Mouse (Mus musculus) limb, embryonic 11.5 days (tissue): ENCODE results near the gene Trpc7. TPM values are rescaled to one million over a fixed set of nuclear protein-coding genes. Genes with fewer than 3 reads are reported as not detected.

ENCODE experiments used
- ATAC-seq: fragments of 200-750 bp; cut with Nextera tagmentation; 2 replicates; pipeline ENCODE4 v1.8.0; 2017; ENCODE audit warnings: low read depth; ENCODE audit not compliant: insufficient number of reproducible peaks, low FRiP score, low TSS enrichment
- DNase-seq: peaks from one replicate; pipeline ENCODE4 v3.0.0-alpha.2; 2015; ENCODE audit warnings: low spot score
- H3K27ac ChIP-seq: fragments of 300-500 bp; sonication (generic); replicated peaks from 2 replicates; pipeline ENCODE4 v1.5.1; 2014; ENCODE audit warnings: low read depth, mild to moderate bottlenecking, low read length
- H3K27me3 ChIP-seq: fragments of 300-500 bp; sonication (generic); 2 replicates; pipeline ENCODE4 v1.6.1; 2014; ENCODE audit warnings: mild to moderate bottlenecking, low read length, mixed read lengths; ENCODE audit not compliant: control insufficient read depth, insufficient read depth
- H3K36me3 ChIP-seq: fragments of 300-500 bp; sonication (generic); 2 replicates; pipeline ENCODE4 v1.6.1; 2014; ENCODE audit warnings: mild to moderate bottlenecking, low read length, moderate library complexity, mixed read lengths; ENCODE audit not compliant: control insufficient read depth, insufficient read depth
- H3K4me1 ChIP-seq: fragments of 300-500 bp; sonication (generic); 2 replicates; pipeline ENCODE4 v1.6.1; 2014; ENCODE audit warnings: low read length, mixed read lengths; ENCODE audit not compliant: control insufficient read depth, insufficient read depth
- H3K4me2 ChIP-seq: fragments of 300-500 bp; sonication (generic); 2 replicates; pipeline ENCODE4 v1.6.1; 2014; ENCODE audit warnings: low read depth, mild to moderate bottlenecking, moderate library complexity; ENCODE audit not compliant: severe bottlenecking
- H3K4me3 ChIP-seq: fragments of 300-500 bp; sonication (generic); 2 replicates; pipeline ENCODE4 v1.5.1; 2014; ENCODE audit warnings: low read depth, low read length
- H3K9ac ChIP-seq: fragments of 300-500 bp; sonication (generic); 2 replicates; pipeline ENCODE4 v1.6.1; 2014; ENCODE audit warnings: mild to moderate bottlenecking, low read length
- H3K9me3 ChIP-seq: fragments of 300-500 bp; sonication (generic); 2 replicates; pipeline ENCODE4 v1.6.1; 2016; ENCODE audit warnings: low read length; ENCODE audit not compliant: control insufficient read depth
- WGBS: fragments of 180-500 bp; shearing (Covaris S2); extraction: QIAGEN DNeasy Blood & Tissue Kit; methylation state at CpG from one replicate; pipeline ENCODE4 v1.1.7; 2014; 5-methylcytosine and 5-hydroxymethylcytosine counted together
- polyA plus RNA-seq: library from polyadenylated mRNA; unstranded; fragments of >200 nt; fragmentation: Nextera tagmentation; extraction: Ambion mirVana; gene quantifications from 2 replicates; pipeline ENCODE4 v1.2.1, GENCODE M21; 2014

Gene Trpc7
- polyA plus RNA-seq, 1 experiment from 2014 or later = 0.04 TPM

GRCm38 (mm10) chr13:56894543-56894942 is 1.2 kb downstream of the Trpc7 start:
- H3K4me1 ChIP-seq = no peaks in the 10 kb centered on the region
- no peak overlapping the region for H3K9ac ChIP-seq
- H3K36me3 ChIP-seq = no peaks in the 10 kb centered on the region
- DNase-seq (no peak), ATAC-seq (no peak)
- no peak overlapping the region for H3K27ac ChIP-seq
- no peak overlapping the region for H3K4me2 ChIP-seq
- H3K27me3 ChIP-seq = no peaks in the 10 kb centered on the region
- 90% methylated on average over 5 of the region's 5 CpGs for WGBS
- no peak overlapping the region for H3K4me3 ChIP-seq
- H3K9me3 ChIP-seq = no peaks in the 10 kb centered on the region

- no peaks in the 10 kb centered on the region for H3K4me1 ChIP-seq
- H3K9ac ChIP-seq = no peak overlapping the region
- no peak overlapping the region for H3K27ac ChIP-seq
- H3K27me3 ChIP-seq = no peaks in the 10 kb centered on the region
- H3K9me3 ChIP-seq = no peaks in the 10 kb centered on the region
- no peak overlapping the region for H3K4me2 ChIP-seq
- ATAC-seq = no peak
- WGBS = 28% methylated on average over 7 of the region's 7 CpGs
- H3K4me3 ChIP-seq = no peak overlapping the region
- no peak for DNase-seq
- H3K36me3 ChIP-seq = no peaks in the 10 kb centered on the region
These were observed 5.9 kb downstream of the Trpc7 start for GRCm38 (mm10) chr13:56889888-56890287.

DNA sequence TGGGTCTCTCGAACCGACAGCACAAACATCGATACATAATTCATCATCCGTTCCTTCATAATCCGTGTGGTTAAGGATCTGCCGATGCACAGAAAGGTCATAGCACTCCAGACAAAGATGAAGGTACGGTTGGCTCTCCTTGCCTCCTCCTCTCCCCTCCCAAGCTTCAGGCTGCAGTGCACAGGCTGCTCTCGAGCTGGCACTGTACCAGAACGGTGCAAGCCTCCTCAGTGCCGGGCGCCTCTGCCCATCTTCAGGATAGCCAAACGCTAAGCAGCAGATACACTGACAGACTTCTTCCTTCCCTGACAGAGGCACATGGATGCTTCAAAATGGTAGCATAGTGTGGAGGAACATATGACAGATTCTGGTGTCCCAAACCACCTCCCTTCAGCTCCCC is 12.9 kb downstream of the Trpc7 start:
- DNase-seq = no peak

DNA sequence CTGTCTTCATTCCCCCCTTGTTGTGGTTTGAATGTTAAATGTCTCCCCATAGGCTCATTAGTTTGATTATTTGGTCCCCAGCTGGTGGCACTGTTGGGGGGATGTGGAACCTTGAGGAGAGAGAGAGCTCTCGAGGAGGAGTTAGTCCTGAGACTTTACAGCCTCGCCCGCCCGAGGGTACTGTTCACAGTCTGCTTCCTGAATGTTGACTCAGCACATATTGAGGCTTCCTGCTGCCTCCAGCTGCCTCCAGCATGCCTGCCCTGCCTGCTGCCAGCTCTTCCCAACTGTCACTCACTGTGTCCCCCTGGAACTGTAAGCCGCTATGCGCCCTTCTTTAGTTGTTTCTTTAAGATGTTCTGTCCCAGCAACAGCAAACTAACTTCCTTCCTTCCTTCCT is 31.2 kb downstream of the Trpc7 start:
- Histone ChIP-seq H3K27me3 (no peaks in the 10 kb centered on the region), H3K4me3 (no peak overlapping the region), H3K9ac (no peak overlapping the region), H3K4me2 (no peak overlapping the region), H3K27ac (no peak overlapping the region), H3K4me1 (peaks cover 4% of the 10 kb centered on the region), H3K36me3 (no peaks in the 10 kb centered on the region), H3K9me3 (no peaks in the 10 kb centered on the region)
- DNase-seq = no peak
- ATAC-seq = no peak
- 76% methylated on average over 6 of the region's 6 CpGs for whole genome bisulfite sequencing

More for the DNA sequence above, 12.9 kb downstream of the Trpc7 start:
- Histone ChIP-seq H3K4me2 (no peak overlapping the region), H3K4me3 (no peak overlapping the region), H3K9me3 (no peaks in the 10 kb centered on the region), H3K27me3 (no peaks in the 10 kb centered on the region), H3K4me1 (no peaks in the 10 kb centered on the region), H3K36me3 (no peaks in the 10 kb centered on the region), H3K9ac (no peak overlapping the region), H3K27ac (no peak overlapping the region)
- WGBS = 88% methylated on average over 12 of the region's 12 CpGs
- no peak for ATAC-seq

DNA sequence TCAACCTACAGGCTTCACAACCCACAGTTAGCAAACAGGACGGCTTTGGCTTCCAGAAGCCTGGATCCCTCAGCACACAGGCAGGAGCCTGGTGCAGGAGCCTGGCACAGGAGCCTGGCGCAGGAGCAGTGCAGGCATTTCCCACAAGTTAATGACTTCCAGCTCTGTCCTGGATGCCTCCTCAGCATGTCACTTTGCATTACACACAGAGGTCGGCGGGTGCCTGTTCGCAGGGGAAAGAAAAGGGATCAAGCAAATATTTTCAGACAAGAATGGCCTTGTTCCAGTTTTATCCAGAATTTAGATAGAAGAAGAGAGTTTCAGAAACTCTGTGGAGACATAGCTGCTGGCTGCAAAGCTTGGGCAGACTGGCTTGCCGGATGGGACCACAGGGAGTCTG is 33.8 kb downstream of the Trpc7 start:
- Histone ChIP-seq H3K27ac (no peak overlapping the region), H3K4me2 (no peak overlapping the region), H3K4me3 (no peak overlapping the region), H3K27me3 (no peaks in the 10 kb centered on the region), H3K4me1 (peaks cover 4% of the 10 kb centered on the region), H3K9ac (no peak overlapping the region), H3K36me3 (no peaks in the 10 kb centered on the region), H3K9me3 (no peaks in the 10 kb centered on the region)
- 59% methylated on average over 6 of the region's 6 CpGs for WGBS
- no peak for DNase-seq
- ATAC-seq = no peak

- Histone ChIP-seq H3K36me3 (no peaks in the 10 kb centered on the region), H3K27me3 (no peaks in the 10 kb centered on the region), H3K4me3 (no peak overlapping the region), H3K4me1 (no peaks in the 10 kb centered on the region), H3K4me2 (no peak overlapping the region), H3K9ac (no peak overlapping the region), H3K27ac (no peak overlapping the region), H3K9me3 (no peaks in the 10 kb centered on the region)
- DNase-seq (no peak), ATAC-seq (no peak)
- WGBS = 75% methylated on average over 8 of the region's 8 CpGs
These were observed 41.3 kb downstream of the Trpc7 start for GRCm38 (mm10) chr13:56854506-56854905.

- Histone ChIP-seq H3K9ac (no peak overlapping the region), H3K27ac (no peak overlapping the region), H3K4me3 (no peak overlapping the region), H3K36me3 (no peaks in the 10 kb centered on the region), H3K9me3 (no peaks in the 10 kb centered on the region), H3K4me2 (no peak overlapping the region), H3K4me1 (no peaks in the 10 kb centered on the region), H3K27me3 (no peaks in the 10 kb centered on the region)
- no peak for DNase-seq
- ATAC-seq = no peak
- WGBS = 57% methylated on average over 5 of the region's 5 CpGs
These were observed 42.4 kb downstream of the Trpc7 start for GRCm38 (mm10) chr13:56853436-56853835.

DNA sequence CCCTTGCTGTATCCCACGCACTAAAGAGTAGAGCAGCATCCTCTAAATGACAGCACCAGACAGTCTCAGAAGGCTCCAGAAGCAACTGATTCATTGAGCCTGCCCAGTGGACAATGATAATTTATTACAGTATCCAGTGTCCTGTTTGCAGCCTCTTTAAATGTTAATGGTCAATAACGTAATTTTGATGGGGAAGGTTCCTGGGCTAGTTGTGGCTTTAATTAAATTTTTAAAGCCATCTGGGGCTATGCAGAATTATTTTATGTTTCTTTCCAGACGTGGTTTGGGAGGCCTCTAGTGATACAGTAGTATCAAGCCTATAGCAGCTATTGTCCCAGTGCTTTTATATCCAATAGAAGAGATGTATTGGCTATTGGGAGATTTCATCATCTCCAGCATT is 49.9 kb downstream of the Trpc7 start:
- no peaks in the 10 kb centered on the region for H3K4me1 ChIP-seq
- no peak for DNase-seq
- no peak overlapping the region for H3K4me3 ChIP-seq
- WGBS = 78% methylated on average over 3 of the region's 3 CpGs
- H3K27me3 ChIP-seq = no peaks in the 10 kb centered on the region
- no peak overlapping the region for H3K27ac ChIP-seq
- no peak for ATAC-seq
- no peak overlapping the region for H3K9ac ChIP-seq
- H3K36me3 ChIP-seq = no peaks in the 10 kb centered on the region
- H3K4me2 ChIP-seq = no peak overlapping the region
- no peaks in the 10 kb centered on the region for H3K9me3 ChIP-seq

GRCm38 (mm10) chr13:56815471-56815870 is 80.3 kb downstream of the Trpc7 start:
- Histone ChIP-seq H3K9ac (no peak overlapping the region), H3K27ac (no peak overlapping the region), H3K4me2 (no peak overlapping the region), H3K27me3 (no peaks in the 10 kb centered on the region), H3K4me3 (no peak overlapping the region), H3K4me1 (no peaks in the 10 kb centered on the region), H3K9me3 (no peaks in the 10 kb centered on the region), H3K36me3 (no peaks in the 10 kb centered on the region)
- DNase-seq (no peak), ATAC-seq (no peak)
- 90% methylated on average over 12 of the region's 12 CpGs for WGBS
